Mouse (Mus musculus): ENCODE measurements around the gene Mmaa. TPM values are rescaled to one million over a fixed set of nuclear protein-coding genes. Genes with fewer than 3 reads are reported as not detected.
A peak's percentile ranks its signal among the peaks of the same experiment; 100 is the strongest.

Mmaa gene
- 10 to 100 TPM; 23.9 to 36.8 (median 28.8) TPM for total RNA-seq (2022)

- DNase-seq = peak; percentile 96
Observed at GRCm38 (mm10) chr8:79294610-79295275, at the start of gene Mmaa. TSS of gene Mmaa (minus strand) at chr8:79294937.

DNA sequence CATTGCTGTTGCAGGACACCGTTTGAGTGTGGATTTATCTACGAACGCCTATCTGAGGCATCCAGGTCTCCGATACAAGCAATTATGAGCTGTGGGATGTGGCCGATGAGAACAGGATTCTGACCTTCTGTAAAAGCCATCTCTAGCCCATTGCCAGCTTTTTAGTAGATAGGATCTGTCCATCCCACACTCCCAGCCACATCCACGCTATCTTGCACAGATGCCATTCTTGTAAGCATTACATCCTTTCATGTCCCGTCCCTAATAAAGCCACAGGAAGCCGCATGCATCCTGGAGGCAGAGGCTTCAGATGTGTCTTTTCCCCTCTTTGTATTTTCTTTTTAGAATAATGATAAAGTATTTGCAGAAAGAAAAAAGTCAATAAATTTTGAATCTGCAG, 46.5 kb upstream of the Mmaa start:
- no peak for DNase-seq

DNA sequence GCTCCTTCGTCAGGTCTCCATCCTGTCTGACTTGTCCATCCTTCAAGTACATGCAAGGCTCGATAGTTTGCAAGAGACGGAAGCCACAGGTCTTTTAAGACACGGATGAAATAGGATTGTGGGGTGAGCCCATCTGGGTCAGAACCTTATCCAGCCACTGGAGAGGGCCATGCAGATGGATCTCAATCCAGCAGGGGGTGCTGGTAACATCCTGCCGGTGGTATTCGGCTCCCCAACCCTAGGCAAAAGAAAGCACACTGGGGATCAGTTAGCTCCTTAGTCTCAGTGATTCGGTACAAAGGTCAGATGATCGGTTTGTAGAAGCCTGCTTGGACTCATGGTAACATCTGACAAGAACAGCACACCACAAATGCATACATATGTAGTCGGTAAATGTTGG, 44.8 kb upstream of the Mmaa start:
- DNase-seq = no peak

DNA sequence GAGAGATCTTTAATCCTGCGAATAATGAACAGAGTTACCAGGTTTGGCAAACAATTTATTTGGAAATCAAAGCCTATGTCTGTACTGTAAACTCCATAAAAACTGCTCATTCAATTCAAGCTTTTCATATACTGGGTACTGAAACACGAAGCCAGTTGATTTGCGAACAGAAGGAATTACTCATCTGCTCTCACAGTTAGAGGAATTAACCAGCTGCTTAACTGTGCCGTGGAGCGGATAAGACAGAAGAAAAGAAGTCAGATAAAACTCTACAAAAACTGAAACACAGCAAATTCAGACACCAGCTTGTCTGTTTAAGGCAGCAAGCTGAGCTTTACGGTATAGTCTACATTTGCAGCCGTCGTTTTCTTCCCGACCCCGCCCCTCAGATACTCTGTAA, 43.9 kb upstream of the Mmaa start:
- no peak for DNase-seq

DNA sequence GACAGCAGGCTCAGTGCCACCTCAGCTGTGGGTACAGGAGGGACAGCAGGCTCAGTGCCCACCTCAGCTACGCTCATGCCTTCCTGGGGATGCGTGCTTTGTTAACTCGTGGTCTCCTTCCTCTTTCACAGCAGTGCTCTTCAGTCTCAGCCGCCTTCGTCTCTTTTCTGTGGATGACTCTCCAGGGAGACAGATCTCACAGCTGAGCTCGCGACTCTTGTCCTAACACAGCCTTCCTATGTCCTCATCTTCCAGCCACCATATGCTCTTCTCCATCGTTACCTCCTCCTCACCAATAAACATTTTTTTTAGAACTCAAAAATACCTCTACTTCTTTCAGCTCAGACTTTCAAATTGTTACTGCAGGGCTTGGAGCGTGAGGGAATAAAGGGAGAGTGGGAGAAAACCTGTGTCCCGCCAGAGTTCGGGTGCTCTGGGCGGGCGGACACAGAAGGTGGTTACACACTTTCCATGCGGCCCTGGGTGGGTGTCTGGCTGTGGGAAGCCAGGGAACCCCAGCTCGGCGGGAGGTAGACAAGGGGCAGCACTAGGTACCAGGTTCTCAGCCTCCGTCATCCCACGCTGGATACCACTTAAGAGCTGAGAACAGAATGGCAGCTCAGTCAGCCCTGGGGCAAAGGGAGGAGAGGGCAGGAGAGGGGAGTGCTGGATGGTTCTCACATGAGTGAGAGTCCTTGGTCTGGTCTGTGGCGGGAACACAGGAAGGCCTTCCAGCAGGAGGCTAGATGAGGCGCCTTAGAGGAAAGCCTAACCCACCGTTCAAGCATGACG, 37.6 kb upstream of the Mmaa start:
- DNase-seq = no peak

- no peak for DNase-seq
Observed at GRCm38 (mm10) chr8:79331571-79331970, 36.8 kb upstream of the Mmaa start.

DNA sequence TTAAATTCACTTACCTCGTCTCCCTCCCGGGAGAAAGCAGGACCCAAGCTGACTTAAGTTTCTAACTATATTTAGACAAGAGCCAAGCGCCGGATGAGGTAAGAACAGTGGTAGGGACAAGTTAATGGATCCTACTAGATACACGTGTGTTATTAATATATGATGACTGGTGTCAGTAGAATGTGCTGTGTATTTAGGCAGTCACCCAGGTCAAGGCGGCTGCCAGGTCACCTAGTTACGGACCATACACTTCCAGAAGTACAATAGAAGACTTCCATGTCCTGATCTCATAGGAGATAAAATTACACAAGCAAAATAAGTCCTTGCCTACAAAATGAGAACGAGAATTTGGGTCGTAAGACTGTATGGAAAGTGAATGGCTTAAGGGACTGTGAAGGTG, 36.3 kb upstream of the Mmaa start:
- DNase-seq = no peak

DNA sequence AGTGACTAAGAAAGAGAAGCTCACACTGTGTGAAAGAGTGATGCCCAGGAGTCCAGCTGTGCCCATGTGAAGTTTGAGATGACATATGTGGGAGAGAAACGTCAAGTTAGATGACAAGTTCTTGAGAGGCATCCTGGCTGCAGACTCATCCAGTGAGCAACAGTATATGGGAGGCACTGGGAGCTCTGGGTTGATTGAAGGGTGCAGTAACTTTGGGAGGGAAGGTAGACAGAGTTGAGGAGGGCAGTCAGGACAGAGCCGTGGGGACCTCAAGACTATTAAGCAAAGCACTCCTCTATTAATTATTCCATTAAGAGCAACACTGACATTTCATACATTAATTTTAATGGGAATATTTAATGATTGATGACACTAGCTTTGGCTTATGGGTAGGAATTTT, 35.0 kb upstream of the Mmaa start:
- DNase-seq = no peak

DNA sequence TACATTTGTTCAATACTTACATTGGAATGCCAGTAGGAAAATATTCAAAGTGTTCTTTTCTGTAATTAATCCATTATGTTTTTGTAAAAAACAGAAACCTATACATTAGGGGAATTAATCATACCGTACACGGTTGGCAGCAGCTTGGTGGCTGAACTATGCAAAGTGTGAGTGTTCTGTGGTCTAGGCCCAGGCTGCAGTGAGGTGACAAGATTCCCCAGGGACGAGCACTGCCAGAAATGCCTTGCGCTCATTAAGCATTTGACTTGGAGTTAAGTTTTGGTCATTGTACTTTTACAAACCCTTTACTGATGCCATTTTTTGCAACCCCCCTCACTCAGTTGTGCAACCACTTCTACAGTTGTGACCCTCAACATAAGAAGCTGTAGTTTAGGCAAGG, 34.4 kb upstream of the Mmaa start:
- DNase-seq = no peak

DNA sequence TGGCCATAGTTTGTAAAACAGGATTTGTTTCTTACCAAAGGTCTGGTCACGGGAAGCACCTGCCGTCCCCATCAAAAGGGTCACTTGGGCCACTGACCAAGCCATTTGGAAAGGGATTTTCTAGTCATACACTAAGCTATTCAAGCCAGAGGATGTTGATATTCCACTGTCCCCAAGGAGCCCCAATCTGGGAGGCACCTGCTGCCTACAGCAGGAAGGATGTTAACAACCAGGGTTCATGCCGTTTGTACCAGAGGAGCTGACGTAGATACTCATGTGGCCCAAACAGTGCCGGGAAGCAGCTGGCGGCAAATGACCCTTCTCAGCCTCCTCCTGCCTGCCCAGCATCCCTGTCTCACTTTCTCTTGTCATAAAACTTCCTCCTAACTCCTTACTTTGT, 30.8 kb upstream of the Mmaa start:
- no peak for DNase-seq

- DNase-seq = no peak
Observed at GRCm38 (mm10) chr8:79324928-79325327, 30.2 kb upstream of the Mmaa start.

DNA sequence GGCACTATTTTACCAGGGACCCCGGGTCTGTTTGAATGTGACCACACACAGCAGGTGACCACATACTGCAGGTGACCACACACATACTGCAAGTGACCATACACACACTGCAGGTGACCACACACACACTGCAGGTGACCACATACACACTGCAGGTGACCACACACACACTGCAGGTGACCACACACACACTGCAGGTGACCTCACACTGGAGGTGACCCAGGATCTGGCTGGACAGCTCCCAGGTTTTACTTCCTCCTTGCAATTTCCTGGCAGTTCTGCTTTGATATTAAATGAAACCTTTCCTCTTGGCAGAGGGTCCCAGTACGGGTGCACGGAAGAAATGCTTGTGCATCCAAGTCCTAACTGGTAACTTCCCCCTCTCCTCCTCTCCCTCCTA, 29.3 kb upstream of the Mmaa start:
- no peak for DNase-seq

DNA sequence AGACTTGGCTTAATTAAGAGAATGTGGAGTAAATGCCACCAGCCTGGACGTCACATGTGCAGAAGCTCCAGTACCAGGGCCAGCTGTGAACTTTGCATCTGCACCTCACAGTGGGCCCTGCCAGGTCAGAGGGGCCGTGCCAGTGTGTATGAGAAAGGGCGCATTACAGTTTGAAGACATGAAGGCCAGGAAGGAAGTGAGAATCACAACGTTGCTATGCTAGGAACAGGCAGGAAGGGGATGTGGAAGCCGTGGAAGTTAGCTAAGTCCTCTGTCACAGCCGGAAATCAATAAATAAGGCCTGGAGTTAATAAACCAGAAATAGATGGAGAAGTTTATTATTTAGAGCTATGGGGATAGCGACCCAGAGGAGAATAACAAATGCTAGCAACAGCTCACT, 28.4 kb upstream of the Mmaa start:
- no peak for DNase-seq

DNA sequence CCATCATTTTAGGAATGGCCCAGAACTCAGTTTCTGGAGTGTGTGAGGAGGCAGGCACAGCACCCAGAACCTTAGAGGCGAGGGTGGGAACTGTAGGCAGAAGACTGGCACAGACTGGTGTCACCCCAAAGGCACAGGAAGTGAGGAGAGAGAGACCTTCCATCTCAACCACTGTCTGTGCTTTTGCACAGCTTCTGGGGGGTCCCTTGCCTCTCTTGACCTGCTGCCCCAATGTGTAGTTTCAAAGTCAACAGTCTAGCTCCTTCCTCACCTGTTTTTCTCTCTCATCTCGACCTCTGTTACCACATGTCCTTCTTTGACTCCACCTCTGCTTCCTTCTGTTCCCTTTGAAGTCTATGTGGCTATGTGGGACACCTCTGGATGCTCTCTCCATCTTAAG, 16.1 kb upstream of the Mmaa start:
- DNase-seq = no peak

GRCm38 (mm10) chr8:79305941-79306340, 11.2 kb upstream of the Mmaa start:
- DNase-seq = no peak

- no peak for DNase-seq
Observed at GRCm38 (mm10) chr8:79301548-79301947, 6.8 kb upstream of the Mmaa start.

DNA sequence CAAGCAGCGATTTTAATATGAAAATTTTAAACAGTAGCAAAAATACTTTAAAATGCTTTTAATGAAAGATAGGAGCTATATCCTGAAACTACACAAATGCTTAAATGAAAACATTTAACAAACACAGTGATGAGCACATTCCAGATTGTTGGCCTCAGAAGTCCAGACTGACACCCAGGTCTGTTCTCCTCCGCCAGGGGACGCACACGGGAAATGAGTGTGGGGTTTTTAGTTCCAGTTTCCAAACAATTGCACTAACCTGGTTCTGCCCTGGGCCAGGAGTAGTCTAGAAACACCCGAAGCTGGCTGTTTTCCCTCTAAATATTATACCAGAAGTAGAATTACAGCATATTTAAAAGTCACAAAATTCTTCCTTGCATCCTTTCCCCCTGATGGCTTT, 5.0 kb upstream of the Mmaa start:
- no peak for DNase-seq

DNA sequence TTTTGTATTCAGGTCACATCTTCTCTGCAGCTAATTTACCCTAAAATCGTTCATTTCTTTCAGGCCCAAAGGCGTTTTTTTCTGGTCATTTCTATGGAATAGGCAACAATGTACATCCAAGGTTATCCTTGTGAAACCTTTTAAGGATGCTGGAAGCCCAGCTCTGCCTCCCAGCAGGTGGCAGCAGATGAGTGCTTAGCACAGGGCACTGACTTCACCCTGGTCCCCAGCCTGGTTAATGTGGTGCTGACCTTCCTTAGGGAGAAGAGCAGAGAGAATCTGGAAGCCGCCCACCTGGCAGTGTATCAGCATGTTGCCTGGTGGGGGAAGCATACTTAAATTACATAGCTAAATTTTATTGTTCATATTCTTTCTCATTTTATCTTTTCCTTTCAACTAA, 3.0 kb upstream of the Mmaa start:
- DNase-seq = peak; percentile 41

- DNase-seq = no peak
Observed at GRCm38 (mm10) chr8:79295276-79296105, 754 bp upstream of the Mmaa start.

GRCm38 (mm10) chr8:79293841-79294240, 896 bp downstream of the Mmaa start:
- DNase-seq = no peak

DNA sequence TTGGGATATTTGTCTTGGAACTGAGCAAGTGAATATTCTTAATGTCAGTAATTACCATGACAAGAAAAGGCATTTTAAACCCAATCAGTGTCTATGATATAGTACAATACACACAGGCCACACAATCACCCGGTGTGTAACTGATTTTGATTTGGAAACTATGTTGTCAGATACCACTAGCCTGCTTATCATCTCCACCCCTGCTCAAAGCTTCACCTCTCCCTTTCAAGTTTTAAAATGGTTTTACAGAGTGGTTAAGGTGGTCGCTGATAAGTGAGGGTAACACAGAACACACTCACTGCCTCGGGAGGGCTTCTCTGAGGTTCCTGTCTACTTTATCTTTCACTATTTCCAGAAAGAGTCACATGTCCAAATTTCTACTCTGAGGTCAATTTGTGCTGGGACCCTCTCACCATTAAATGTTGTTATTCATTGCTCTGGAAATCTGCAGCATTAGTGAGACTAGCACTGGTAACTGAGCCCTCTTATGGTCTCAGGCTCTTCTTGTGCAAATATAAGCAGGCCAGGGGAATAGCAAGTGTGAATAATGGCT, 1.9 kb downstream of the Mmaa start:
- no peak for DNase-seq

GRCm38 (mm10) chr8:79289592-79289991, 5.1 kb downstream of the Mmaa start:
- DNase-seq = no peak

DNA sequence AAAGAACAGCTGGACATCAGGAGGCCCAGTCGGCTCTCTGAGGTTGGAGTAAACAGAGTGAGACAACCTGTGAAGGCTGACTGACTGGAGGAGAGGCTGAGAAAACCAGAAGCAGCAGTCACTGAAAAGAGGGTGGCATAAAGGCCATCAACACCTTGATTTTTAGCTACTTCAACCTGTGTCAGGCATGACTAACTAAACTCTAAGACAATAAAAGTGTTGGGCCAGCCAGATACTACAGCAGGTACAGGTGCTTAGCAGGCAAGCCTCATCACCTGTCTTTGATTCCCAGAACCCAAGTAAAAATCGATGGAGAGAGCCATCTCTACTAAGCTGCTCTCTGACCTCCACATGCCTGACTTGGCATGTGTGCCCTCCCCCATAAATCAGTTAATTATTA, 6.1 kb downstream of the Mmaa start:
- no peak for DNase-seq
